Mouse (Mus musculus): ENCODE results near the gene Ubac2. TPM values are rescaled to one million over a fixed set of nuclear protein-coding genes. Genes with fewer than 3 reads are reported as not detected.

Ubac2 gene
- polyA plus RNA-seq, 1 experiment, result 19.1 TPM

DNA sequence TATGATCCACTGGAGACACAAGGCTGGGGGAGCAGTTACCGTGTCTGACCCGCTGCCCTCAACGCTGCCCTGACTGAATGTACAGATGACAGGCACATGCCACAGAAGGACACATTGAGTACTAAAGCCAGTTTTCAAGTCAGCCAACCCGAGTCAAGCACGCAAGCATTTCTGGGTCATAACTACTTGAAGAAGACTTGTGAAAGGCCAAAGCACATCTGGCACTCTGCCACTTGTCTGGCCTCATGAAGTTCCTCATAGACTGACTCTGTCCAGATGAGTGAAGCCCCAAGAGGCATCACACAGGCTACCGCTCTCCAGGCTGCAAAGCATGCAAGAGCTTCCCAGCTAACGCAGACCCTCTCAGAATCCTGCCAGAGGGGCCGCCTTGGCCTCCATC lies 118.4 kb downstream of the Ubac2 start:
- Histone ChIP-seq H3K4me3 (ENCODE audit: insufficient read depth, low read depth, low read length) (no peak overlapping the region), H3K4me1 (ENCODE audit: control insufficient read depth, insufficient read depth, insufficient read length, low read length) (peaks cover 5% of the 10 kb centered on the region), H3K27ac (replicated peaks; ENCODE audit: low read depth, low read length) (peak overlapping the region; percentile 66)

DNA sequence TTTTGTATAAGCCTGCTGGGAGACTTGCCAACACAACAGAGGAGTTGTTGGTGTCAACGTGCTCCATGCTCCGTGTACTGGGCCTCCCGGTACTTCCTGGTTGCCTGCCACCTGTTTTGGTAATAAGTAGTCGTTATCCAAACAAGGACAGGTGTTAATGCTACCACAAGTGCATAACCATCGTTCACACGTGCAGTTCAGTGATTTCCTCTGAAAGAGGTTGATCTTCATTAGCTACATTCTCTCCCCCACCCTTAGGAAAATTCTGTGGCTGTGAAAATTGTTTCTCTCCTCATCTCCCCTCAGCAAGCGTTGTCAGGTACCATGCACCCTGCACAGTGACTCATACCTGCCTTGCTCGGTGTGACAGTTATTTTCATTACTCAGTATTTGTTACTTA lies 121.0 kb downstream of the Ubac2 start:
- peaks cover 2% of the 10 kb centered on the region for H3K4me1 ChIP-seq (ENCODE audit: control insufficient read depth, insufficient read depth, insufficient read length, low read length)
- H3K4me3 ChIP-seq (ENCODE audit: insufficient read depth, low read depth, low read length), result no peak overlapping the region
- H3K27ac ChIP-seq (replicated peaks; ENCODE audit: low read depth, low read length), result no peak overlapping the region

- H3K4me1 ChIP-seq (ENCODE audit: control insufficient read depth, insufficient read depth, insufficient read length, low read length), result peaks cover 2% of the 10 kb centered on the region
- H3K4me3 ChIP-seq (ENCODE audit: insufficient read depth, low read depth, low read length), result no peak overlapping the region
- H3K27ac ChIP-seq (replicated peaks; ENCODE audit: low read depth, low read length), result no peak overlapping the region
Measured at GRCm38 (mm10) chr14:122000346-122001105, 122.1 kb downstream of the Ubac2 start.

DNA sequence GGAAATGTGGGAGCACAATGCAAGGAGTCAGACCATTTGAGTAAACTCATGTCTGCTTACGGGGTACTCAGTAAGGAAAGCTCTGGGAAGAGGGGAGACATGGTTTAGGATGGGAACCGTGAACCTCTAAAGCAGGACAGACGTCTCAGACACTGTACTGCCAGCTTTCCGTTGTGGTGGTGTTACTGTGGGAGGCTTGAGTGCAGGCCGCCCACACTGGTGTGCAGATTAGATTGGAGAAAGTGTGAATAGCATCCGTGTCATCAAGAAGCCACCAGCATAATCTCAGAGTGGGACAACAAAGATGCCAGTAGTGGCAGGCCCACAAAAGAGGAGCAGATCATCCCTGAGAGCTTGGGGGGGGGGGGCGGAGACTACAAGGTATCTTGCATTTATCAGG lies 123.8 kb downstream of the Ubac2 start:
- Histone ChIP-seq H3K4me1 (ENCODE audit: control insufficient read depth, insufficient read depth, insufficient read length, low read length) (no peaks in the 10 kb centered on the region; the same call in 1 of the 2 replicates), H3K27ac (replicated peaks; ENCODE audit: low read depth, low read length) (no peak overlapping the region), H3K4me3 (ENCODE audit: insufficient read depth, low read depth, low read length) (no peak overlapping the region)

- no peak overlapping the region for H3K4me3 ChIP-seq (ENCODE audit: insufficient read depth, low read depth, low read length)
- H3K4me1 ChIP-seq (ENCODE audit: control insufficient read depth, insufficient read depth, insufficient read length, low read length), result no peaks in the 10 kb centered on the region; the same call in 1 of the 2 replicates
- H3K27ac ChIP-seq (replicated peaks; ENCODE audit: low read depth, low read length), result no peak overlapping the region
Measured at GRCm38 (mm10) chr14:122003812-122004211, 125.4 kb downstream of the Ubac2 start.

GRCm38 (mm10) chr14:122008261-122008660 lies 129.8 kb downstream of the Ubac2 start:
- no peaks in the 10 kb centered on the region for H3K4me1 ChIP-seq (ENCODE audit: control insufficient read depth, insufficient read depth, insufficient read length, low read length)
- no peak overlapping the region for H3K27ac ChIP-seq (replicated peaks; ENCODE audit: low read depth, low read length)
- H3K4me3 ChIP-seq (ENCODE audit: insufficient read depth, low read depth, low read length), result no peak overlapping the region

GRCm38 (mm10) chr14:122009502-122009901 lies 131.1 kb downstream of the Ubac2 start:
- Histone ChIP-seq H3K27ac (replicated peaks; ENCODE audit: low read depth, low read length) (peak overlapping the region; percentile 24; the same call in 1 of the 2 replicates), H3K4me1 (ENCODE audit: control insufficient read depth, insufficient read depth, insufficient read length, low read length) (no peaks in the 10 kb centered on the region), H3K4me3 (ENCODE audit: insufficient read depth, low read depth, low read length) (no peak overlapping the region)

- Histone ChIP-seq H3K4me3 (ENCODE audit: insufficient read depth, low read depth, low read length) (no peak overlapping the region), H3K4me1 (ENCODE audit: control insufficient read depth, insufficient read depth, insufficient read length, low read length) (no peaks in the 10 kb centered on the region)
Measured at GRCm38 (mm10) chr14:122010301-122010700, 131.9 kb downstream of the Ubac2 start.

GRCm38 (mm10) chr14:122011768-122012167 lies 133.3 kb downstream of the Ubac2 start:
- H3K27ac ChIP-seq (replicated peaks; ENCODE audit: low read depth, low read length), result no peak overlapping the region
- H3K4me3 ChIP-seq (ENCODE audit: insufficient read depth, low read depth, low read length), result no peak overlapping the region
- H3K4me1 ChIP-seq (ENCODE audit: control insufficient read depth, insufficient read depth, insufficient read length, low read length), result no peaks in the 10 kb centered on the region

More at GRCm38 (mm10) chr14:122010301-122010700, 131.9 kb downstream of the Ubac2 start:
- no peak overlapping the region for H3K27ac ChIP-seq (replicated peaks; ENCODE audit: low read depth, low read length)

DNA sequence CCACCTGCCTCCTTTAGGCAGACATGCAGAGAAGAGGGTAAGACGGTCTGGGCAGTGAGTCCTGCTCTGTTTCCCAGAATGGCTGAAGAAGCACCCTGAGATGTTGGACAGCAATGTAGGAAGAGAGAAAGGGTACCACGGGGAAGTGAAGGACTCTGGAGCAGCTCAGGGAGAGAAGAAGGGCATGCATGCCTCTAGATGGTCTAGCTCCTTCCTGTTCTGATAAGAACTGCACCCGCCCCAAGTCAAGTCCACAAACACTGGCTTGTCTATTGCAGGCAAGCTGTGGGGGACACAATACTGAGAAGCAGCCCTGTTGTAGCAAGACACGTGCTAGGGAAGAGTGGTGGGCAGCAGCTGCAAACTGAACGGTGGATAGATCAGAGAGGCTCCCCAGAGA lies 133.8 kb downstream of the Ubac2 start:
- Histone ChIP-seq H3K27ac (replicated peaks; ENCODE audit: low read depth, low read length) (peak overlapping the region; percentile 12; the same call in 1 of the 2 replicates), H3K4me1 (ENCODE audit: control insufficient read depth, insufficient read depth, insufficient read length, low read length) (no peaks in the 10 kb centered on the region), H3K4me3 (ENCODE audit: insufficient read depth, low read depth, low read length) (no peak overlapping the region)

DNA sequence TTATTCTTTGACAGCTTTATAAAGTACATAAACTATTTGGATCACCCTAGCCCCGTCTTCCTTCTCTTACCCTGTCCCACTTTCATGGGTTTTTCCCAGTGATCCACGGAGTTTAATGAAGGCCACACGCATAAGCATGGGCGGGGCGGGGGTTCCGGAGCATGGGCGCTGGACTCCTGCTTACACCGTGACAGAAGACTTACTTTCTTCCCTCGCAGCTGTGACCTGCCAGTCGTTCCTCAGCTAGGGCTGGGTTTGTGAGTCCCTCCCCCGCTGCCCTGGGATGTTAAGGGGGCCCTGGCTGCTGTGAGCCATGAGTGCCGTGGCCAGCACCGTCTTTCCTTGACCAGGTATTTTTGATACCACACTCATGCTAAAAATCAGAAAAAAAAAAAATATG lies 134.4 kb downstream of the Ubac2 start:
- no peaks in the 10 kb centered on the region for H3K4me1 ChIP-seq (ENCODE audit: control insufficient read depth, insufficient read depth, insufficient read length, low read length)
- H3K4me3 ChIP-seq (ENCODE audit: insufficient read depth, low read depth, low read length), result no peak overlapping the region
- H3K27ac ChIP-seq (replicated peaks; ENCODE audit: low read depth, low read length), result 0 out of 2 replicates have a peak overlapping the region, but pooled peaks have one; percentile 8

DNA sequence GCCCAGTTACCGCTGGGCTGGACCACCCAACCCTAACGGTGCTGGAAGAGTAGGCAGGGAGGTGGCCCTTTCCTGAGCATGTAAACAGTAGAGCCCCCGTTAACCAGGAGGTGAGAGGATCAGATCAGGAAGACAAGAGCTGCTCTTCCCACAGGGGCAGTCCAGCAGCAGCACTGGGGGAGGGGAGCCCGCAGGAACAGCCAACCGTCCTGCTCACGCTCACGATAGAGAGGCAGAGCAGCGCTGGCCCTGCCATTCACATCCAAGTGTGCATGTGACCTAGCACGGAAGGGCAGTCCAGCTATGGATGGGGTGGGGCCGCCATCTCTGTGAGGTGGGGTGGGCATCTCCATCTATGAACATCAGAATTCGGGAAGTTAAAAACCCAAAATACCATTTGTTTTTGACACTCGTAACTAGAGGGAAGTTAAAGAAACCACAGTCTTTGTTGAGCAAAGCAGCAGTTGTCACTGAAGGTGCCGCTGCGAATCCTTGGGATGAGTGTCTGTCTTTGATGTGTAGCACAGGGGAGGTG lies 135.1 kb downstream of the Ubac2 start:
- no peak overlapping the region for H3K4me3 ChIP-seq (ENCODE audit: insufficient read depth, low read depth, low read length)
- H3K4me1 ChIP-seq (ENCODE audit: control insufficient read depth, insufficient read depth, insufficient read length, low read length), result no peaks in the 10 kb centered on the region
- peak overlapping the region; percentile 66 for H3K27ac ChIP-seq (replicated peaks; ENCODE audit: low read depth, low read length)

GRCm38 (mm10) chr14:122017958-122018357 lies 139.5 kb downstream of the Ubac2 start:
- Histone ChIP-seq H3K4me3 (ENCODE audit: insufficient read depth, low read depth, low read length) (no peak overlapping the region), H3K27ac (replicated peaks; ENCODE audit: low read depth, low read length) (no peak overlapping the region), H3K4me1 (ENCODE audit: control insufficient read depth, insufficient read depth, insufficient read length, low read length) (no peaks in the 10 kb centered on the region)

DNA sequence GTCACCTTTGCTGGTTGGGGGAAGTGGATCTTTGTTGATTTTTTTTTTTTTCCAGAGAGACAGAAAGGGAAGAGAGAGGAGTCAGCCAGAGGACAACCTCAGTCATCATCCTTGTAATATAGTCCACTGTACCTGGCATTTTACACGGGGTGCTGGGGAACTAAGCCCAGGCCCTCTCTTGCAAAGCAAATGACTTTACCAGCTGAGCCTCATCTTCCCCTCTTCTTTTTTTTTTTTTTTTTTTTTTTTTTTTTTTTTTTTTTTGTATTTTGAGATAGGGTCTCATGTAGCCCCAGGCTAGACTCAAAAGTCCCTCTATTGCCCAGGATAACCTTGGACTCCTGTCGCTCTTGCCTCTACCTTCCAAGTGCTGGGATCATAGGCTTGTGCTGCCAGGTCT lies 141.0 kb downstream of the Ubac2 start:
- Histone ChIP-seq H3K27ac (replicated peaks; ENCODE audit: low read depth, low read length) (no peak overlapping the region), H3K4me3 (ENCODE audit: insufficient read depth, low read depth, low read length) (no peak overlapping the region), H3K4me1 (ENCODE audit: control insufficient read depth, insufficient read depth, insufficient read length, low read length) (no peaks in the 10 kb centered on the region)

DNA sequence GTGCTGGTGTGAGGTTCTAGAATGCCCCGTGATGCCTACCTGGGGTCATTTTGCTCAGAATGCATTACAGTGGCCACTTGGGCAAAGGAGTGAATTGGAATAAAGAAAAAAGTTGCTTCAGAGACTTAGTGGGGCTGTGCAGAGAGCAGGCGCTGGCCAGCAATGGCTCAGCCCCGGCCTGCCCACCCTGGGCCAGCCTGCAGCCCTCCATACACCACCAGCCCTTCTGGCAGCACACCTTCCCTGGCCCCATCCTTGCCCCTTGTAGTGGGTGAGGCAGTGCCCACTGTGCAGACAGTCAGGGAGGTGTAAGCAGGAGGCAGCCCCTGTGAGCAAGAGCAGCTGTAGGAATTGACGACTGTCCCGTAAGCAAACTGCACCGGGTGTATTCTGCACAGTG lies 142.1 kb downstream of the Ubac2 start:
- H3K4me1 ChIP-seq (ENCODE audit: control insufficient read depth, insufficient read depth, insufficient read length, low read length), result no peaks in the 10 kb centered on the region
- no peak overlapping the region for H3K4me3 ChIP-seq (ENCODE audit: insufficient read depth, low read depth, low read length)
- H3K27ac ChIP-seq (replicated peaks; ENCODE audit: low read depth, low read length), result no peak overlapping the region

DNA sequence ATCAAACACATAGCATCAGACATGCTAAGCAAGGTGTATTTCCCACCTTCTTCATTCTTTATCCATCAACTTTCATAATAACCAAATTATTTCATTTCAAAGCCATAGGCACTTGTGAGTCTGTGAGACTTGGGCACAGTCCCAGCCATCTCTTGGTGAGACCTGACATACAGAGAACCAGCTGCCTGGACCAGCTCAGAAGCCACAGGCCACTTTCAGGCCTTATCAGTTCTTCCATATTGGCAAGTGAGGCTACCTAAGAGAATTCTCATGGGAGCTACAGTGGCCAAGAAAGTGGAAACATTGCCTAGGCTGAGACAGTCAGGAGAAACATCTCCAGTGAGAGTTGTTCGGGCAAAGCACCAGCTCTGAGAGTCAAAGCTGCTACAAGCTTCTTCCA lies 144.6 kb downstream of the Ubac2 start:
- no peak overlapping the region for H3K27ac ChIP-seq (replicated peaks; ENCODE audit: low read depth, low read length)
- H3K4me1 ChIP-seq (ENCODE audit: control insufficient read depth, insufficient read depth, insufficient read length, low read length), result no peaks in the 10 kb centered on the region

More for the DNA sequence above, 144.6 kb downstream of the Ubac2 start:
- no peak overlapping the region for H3K4me3 ChIP-seq (ENCODE audit: insufficient read depth, low read depth, low read length)

Measured in brown adipose tissue, adult 24 weeks (tissue).